Mouse (Mus musculus) forebrain, postnatal 0 days (tissue): ENCODE results near the gene Pank3. TPM values are rescaled to one million over a fixed set of nuclear protein-coding genes. Genes with fewer than 3 reads are reported as not detected.

Experiments
- microRNA counts: library from miRNA; unstranded; fragments of <30 nt; microRNA quantifications from one replicate; lab custom pipeline; 2015
- microRNA-seq, 2 experiments: library from miRNA; unstranded; fragments of <30 nt; microRNA quantifications; one replicate each; pipeline ENCODE4; 2016
- polyA plus RNA-seq: library from polyadenylated mRNA; unstranded; fragments of >200 nt; fragmentation: Nextera tagmentation; extraction: Ambion mirVana; gene quantifications from 2 replicates; pipeline ENCODE4 v1.2.1, GENCODE M21; 2015
- total RNA-seq: library from RNA; depleted of rRNA; stranded (reverse); fragments of >200 nt; gene quantifications from 2 replicates; pipeline ENCODE4 v1.2.3, GENCODE M21; 2014; rRNA removed

Pank3 gene
- total and polyA plus RNA-seq, 2 experiments from 2014 or later, result 11.7 to 93.7 TPM

MicroRNA genes within 50 kb of the gene (microRNA counts, 519-probe panel; counts per million panel counts)
- microRNA mmu-miR-103 (lab: Ali Mortazavi, UCI), result 6,159 counts per million, percentile 82 among the panel's probes with 10 or more counts

Small RNAs within 50 kb of the gene (microRNA-seq; reads per million reads assigned to microRNA genes)
- gene Mir103-1, result 3.3 to 3.5 reads per million in 2 experiments

Other genes starting within 250 kb of the Pank3 start
- 51.2 and 72.6 TPM in 2 replicates for gene Fbll1, start 29.4 kb downstream of the Pank3 start, total RNA-seq
- gene Fbll1, start 29.4 kb downstream of the Pank3 start, polyA plus RNA-seq, result 32.9 and 35.4 TPM in 2 replicates
- gene Rars, start 65.0 kb downstream of the Pank3 start, total RNA-seq, result 37.8 and 56.6 TPM in 2 replicates
- gene Rars, start 65.0 kb downstream of the Pank3 start, polyA plus RNA-seq, result 66.1 and 66.4 TPM in 2 replicates
- 21.1 and 21.2 TPM in 2 replicates for gene Wwc1, start 211.0 kb downstream of the Pank3 start, total RNA-seq
- 13.2 and 13.8 TPM in 2 replicates for gene Wwc1, start 211.0 kb downstream of the Pank3 start, polyA plus RNA-seq